Mouse (Mus musculus) neural tube, embryonic 11.5 days (tissue): ENCODE results near the gene Hemgn. TPM values are rescaled to one million over a fixed set of nuclear protein-coding genes. Genes with fewer than 3 reads are reported as not detected.

Experiments
- ATAC-seq: fragments of 200-750 bp; cut with Nextera tagmentation; 2 replicates; pipeline ENCODE4 v1.8.0; 2017; ENCODE audit warnings: moderate number of reproducible peaks, mild to moderate bottlenecking, moderate TSS enrichment, moderate library complexity; ENCODE audit not compliant: insufficient read depth, low FRiP score, low TSS enrichment
- DNase-seq: peaks from one replicate; pipeline ENCODE4 v3.0.0-alpha.2; 2015; ENCODE audit warnings: low spot score
- H3K27ac ChIP-seq: fragments of 300-500 bp; sonication (generic); 2 replicates; pipeline ENCODE4 v1.5.1; 2014; ENCODE audit warnings: low read depth, mild to moderate bottlenecking, low read length
- H3K27me3 ChIP-seq: fragments of 300-500 bp; sonication (generic); 2 replicates; pipeline ENCODE4 v1.6.1; 2014; ENCODE audit warnings: mild to moderate bottlenecking, low read length, mixed read lengths; ENCODE audit not compliant: control insufficient read depth, insufficient read depth
- H3K36me3 ChIP-seq: fragments of 300-500 bp; sonication (generic); 2 replicates; pipeline ENCODE4 v1.6.1; 2014; ENCODE audit warnings: mild to moderate bottlenecking, low read length, moderate library complexity, mixed read lengths; ENCODE audit not compliant: control insufficient read depth, insufficient read depth
- H3K4me1 ChIP-seq: fragments of 300-500 bp; sonication (generic); 2 replicates; pipeline ENCODE4 v1.6.1; 2014; ENCODE audit warnings: low read length, mixed read lengths; ENCODE audit not compliant: control insufficient read depth, insufficient read depth
- H3K4me2 ChIP-seq: fragments of 300-500 bp; sonication (generic); 2 replicates; pipeline ENCODE4 v1.6.1; 2014; ENCODE audit warnings: low read depth, mild to moderate bottlenecking, moderate library complexity
- H3K4me3 ChIP-seq: fragments of 300-500 bp; sonication (generic); 2 replicates; pipeline ENCODE4 v1.5.1; 2014; ENCODE audit warnings: low read depth, low read length
- H3K9ac ChIP-seq: fragments of 300-500 bp; sonication (generic); 2 replicates; pipeline ENCODE4 v1.6.1; 2014; ENCODE audit warnings: mild to moderate bottlenecking, low read length
- H3K9me3 ChIP-seq: fragments of 300-500 bp; sonication (generic); 2 replicates; pipeline ENCODE4 v1.6.1; 2016; ENCODE audit warnings: low read length; ENCODE audit not compliant: control insufficient read depth
- WGBS: fragments of 180-500 bp; shearing (Covaris S2); extraction: QIAGEN DNeasy Blood & Tissue Kit; methylation state at CpG from one replicate; pipeline ENCODE4 v1.1.7; 2014; 5-methylcytosine and 5-hydroxymethylcytosine counted together
- polyA plus RNA-seq: library from polyadenylated mRNA; unstranded; fragments of >200 nt; fragmentation: Nextera tagmentation; extraction: Ambion mirVana; gene quantifications from 2 replicates; pipeline ENCODE4 v1.2.1, GENCODE M21; 2014

Gene Hemgn
- polyA plus RNA-seq = 15.8 and 15.9 TPM in 2 replicates

DNA sequence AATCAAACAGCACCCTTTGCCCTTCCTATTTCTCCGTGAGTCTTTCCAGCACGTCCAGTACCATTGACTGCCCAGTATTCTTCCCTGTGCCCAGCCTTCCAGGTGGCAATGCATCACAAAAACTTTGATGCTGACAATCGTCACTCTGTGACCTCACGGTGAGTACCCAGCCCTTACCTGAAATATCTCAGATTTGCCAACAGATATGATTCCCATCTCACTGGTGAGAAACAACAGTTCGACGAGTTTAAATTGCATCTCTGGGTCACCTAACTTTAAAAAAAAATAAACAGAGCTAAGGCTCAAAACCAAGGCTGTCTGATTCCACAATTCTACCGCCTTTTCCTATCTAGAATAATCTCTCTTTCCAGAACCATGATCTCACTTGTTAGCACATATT, at the start of gene Hemgn:
Gene Hemgn (minus strand): TSS at position 101 of the 400 bp plus-strand sequence.
- whole genome bisulfite sequencing = 78% methylated on average over 7 of the region's 7 CpGs
- Histone ChIP-seq H3K9me3 (no peaks in the 10 kb centered on the region), H3K4me3 (no peak within 1 kb of the TSS), H3K27ac (no peak within 1 kb of the TSS), H3K36me3 (no peaks in the 10 kb centered on the region), H3K27me3 (no peaks in the 10 kb centered on the region), H3K4me2 (no peak within 1 kb of the TSS), H3K9ac (no peak within 1 kb of the TSS), H3K4me1 (no peaks in the 10 kb centered on the region)
- no peak for DNase-seq
- ATAC-seq = no peak

DNA sequence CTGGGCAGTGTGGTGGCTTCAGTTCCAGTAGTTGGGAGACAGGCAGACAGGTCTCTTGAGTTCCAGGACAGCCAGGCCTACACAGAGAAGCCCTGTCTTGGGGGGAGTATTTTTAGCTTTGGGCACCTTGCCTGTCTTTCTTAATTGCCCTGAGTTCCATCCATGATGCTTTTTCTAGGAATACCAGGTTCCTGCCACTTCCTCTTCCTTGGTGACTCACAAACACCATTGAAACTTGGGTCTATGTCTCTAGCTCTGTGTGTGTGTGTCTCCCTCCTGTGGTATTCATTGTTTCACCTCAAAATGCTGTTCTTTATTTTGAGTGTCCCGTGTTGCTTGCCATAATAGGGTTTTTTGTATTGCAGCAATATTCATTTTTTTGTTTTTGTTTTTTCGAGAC, 45.1 kb upstream of the Hemgn start:
- H3K4me3 ChIP-seq = no peak overlapping the region
- no peak overlapping the region for H3K27ac ChIP-seq
- no peak overlapping the region for H3K4me2 ChIP-seq
- ATAC-seq (no peak), DNase-seq (no peak)
- H3K4me1 ChIP-seq = peaks cover 5% of the 10 kb centered on the region; the same call in 1 of the 2 replicates
- H3K9me3 ChIP-seq = no peaks in the 10 kb centered on the region
- WGBS = 87% methylated on average over 2 of the region's 2 CpGs
- H3K27me3 ChIP-seq = no peaks in the 10 kb centered on the region
- peaks cover 6% of the 10 kb centered on the region for H3K36me3 ChIP-seq
- H3K9ac ChIP-seq = no peak overlapping the region

DNA sequence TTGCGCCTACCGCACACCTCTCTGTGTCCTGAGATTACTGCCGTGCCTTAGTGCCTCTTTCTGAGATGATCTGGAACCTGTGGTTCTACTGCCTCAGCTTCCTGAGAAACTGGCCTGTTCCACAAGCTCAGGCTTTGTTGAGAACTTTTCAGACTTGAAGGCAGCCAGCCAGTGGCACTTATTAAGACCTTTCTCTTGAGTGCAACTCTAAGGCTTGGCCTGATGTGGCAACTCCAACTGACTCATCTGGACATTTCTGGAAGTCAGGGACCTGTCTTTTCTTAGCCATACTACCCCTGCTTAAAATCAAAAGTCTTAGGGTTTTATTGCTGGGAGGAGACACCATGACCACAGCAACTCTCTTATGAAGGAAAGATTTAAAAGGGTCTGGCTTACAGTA, 43.9 kb upstream of the Hemgn start:
- Histone ChIP-seq H3K4me2 (no peak overlapping the region), H3K27me3 (no peaks in the 10 kb centered on the region), H3K9ac (no peak overlapping the region), H3K4me3 (no peak overlapping the region), H3K4me1 (peaks cover 11% of the 10 kb centered on the region; the same call in 1 of the 2 replicates), H3K9me3 (no peaks in the 10 kb centered on the region), H3K36me3 (peaks cover 3% of the 10 kb centered on the region), H3K27ac (no peak overlapping the region)
- DNase-seq (no peak), ATAC-seq (no peak)
- WGBS = 96% methylated on average over 3 of the region's 3 CpGs

- 94% methylated on average over 4 of the region's 4 CpGs for WGBS
- no peaks in the 10 kb centered on the region for H3K9me3 ChIP-seq
- H3K27me3 ChIP-seq = no peaks in the 10 kb centered on the region
- peaks cover 11% of the 10 kb centered on the region; the same call in 1 of the 2 replicates for H3K4me1 ChIP-seq
- ATAC-seq (no peak), DNase-seq (no peak)
- peaks cover 3% of the 10 kb centered on the region for H3K36me3 ChIP-seq
- H3K4me2 ChIP-seq = no peak overlapping the region
- H3K9ac ChIP-seq = no peak overlapping the region
- no peak overlapping the region for H3K4me3 ChIP-seq
- no peak overlapping the region for H3K27ac ChIP-seq
These were observed 43.5 kb upstream of the Hemgn start for GRCm38 (mm10) chr4:46456762-46457161.

- DNase-seq = no peak
- Histone ChIP-seq H3K4me1 (peaks cover 14% of the 10 kb centered on the region), H3K4me2 (no peak overlapping the region)
These were observed 41.0 kb upstream of the Hemgn start for GRCm38 (mm10) chr4:46454097-46454864.

GRCm38 (mm10) chr4:46452855-46453719, 39.8 kb upstream of the Hemgn start:
- peak; percentile 25 for DNase-seq
- H3K27me3 ChIP-seq = no peaks in the 10 kb centered on the region
- no peaks in the 10 kb centered on the region for H3K36me3 ChIP-seq
- H3K9ac ChIP-seq = peak overlapping the region; percentile 99
- 37% methylated on average over 13 of the region's 13 CpGs for WGBS
- ATAC-seq = no peak
- peak overlapping the region; percentile 80 for H3K4me2 ChIP-seq
- H3K4me1 ChIP-seq = peaks cover 18% of the 10 kb centered on the region
- peak overlapping the region; percentile 92 for H3K4me3 ChIP-seq
- no peaks in the 10 kb centered on the region for H3K9me3 ChIP-seq
- 0 out of 2 replicates have a peak overlapping the region, but pooled peaks have one; percentile 98 for H3K27ac ChIP-seq

More at GRCm38 (mm10) chr4:46454097-46454864, 41.0 kb upstream of the Hemgn start:
- WGBS = 85% methylated on average over 5 of the region's 5 CpGs
- Histone ChIP-seq H3K4me3 (no peak overlapping the region), H3K27ac (0 out of 2 replicates have a peak overlapping the region, but pooled peaks have one; percentile 20), H3K9me3 (no peaks in the 10 kb centered on the region), H3K27me3 (no peaks in the 10 kb centered on the region), H3K36me3 (no peaks in the 10 kb centered on the region), H3K9ac (peak overlapping the region; percentile 10; the same call in 1 of the 2 replicates)
- no peak for ATAC-seq

DNA sequence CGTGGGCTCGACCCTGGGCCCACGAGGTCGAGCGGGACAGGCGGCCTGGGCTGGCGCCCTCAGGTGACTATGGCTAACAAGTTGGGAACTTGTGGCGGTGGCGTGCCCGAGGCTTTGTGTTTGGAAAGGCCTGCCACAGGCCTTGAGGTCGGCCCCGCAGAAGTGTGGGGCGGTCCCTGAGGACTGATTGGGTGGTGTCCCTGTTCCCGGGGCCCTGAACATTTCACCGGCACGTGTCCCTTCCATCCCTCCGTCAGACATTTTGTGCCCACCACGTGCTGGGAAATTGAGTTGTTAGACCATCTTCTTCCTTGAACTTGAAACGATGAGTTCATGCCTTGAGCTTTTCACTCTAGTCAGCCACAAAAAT, 39.2 kb upstream of the Hemgn start:
- H3K36me3 ChIP-seq = no peaks in the 10 kb centered on the region
- H3K9ac ChIP-seq = peak overlapping the region; percentile 99
- DNase-seq = peak; percentile 75
- WGBS = 0% methylated on average over 19 of the region's 19 CpGs
- H3K4me1 ChIP-seq = peaks cover 18% of the 10 kb centered on the region
- H3K4me2 ChIP-seq = peak overlapping the region; percentile 80
- H3K27ac ChIP-seq = peak overlapping the region; percentile 98
- no peaks in the 10 kb centered on the region for H3K27me3 ChIP-seq
- H3K4me3 ChIP-seq = peak overlapping the region; percentile 92
- ATAC-seq = peak; percentile 9; the same call in 1 of the 2 replicates
- H3K9me3 ChIP-seq = no peaks in the 10 kb centered on the region

DNA sequence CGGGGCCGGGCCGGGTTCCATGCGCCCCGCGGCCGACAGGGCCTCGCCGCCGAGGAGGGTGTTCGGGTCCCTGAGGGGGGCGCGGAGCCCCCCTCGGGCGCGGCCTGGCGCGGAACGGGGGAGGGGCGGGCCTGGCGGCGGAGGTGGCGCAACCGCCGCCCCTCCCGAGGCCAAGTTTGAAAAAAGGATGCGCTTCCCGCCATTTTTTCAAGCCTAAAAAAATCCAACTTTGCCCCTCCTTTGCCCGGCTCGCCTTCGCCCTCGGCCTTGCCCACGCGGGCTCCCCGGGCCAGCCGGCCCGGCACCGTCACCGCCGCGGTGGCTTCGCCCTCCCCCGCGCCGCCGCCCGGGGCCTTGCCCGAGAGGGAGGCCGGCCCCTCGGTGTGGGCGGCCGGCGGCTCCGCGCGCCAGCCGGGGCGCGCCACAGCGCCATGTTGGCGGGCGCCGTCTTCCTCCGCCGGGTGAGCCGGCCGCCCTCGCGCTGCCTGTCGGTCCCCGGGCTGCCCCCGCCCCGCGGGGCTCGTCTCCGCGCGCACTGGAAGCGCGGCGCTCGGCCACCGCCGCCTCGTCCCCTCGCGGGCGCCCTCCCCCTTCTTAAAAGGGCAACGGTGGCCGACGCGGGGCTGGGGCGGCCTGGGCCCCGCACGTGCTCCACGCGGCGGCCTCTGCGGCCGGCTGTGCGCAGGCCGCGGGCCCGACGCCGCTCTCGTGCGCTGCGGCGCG, 38.6 kb upstream of the Hemgn start:
- ATAC-seq (peak; percentile 43; the same call in 1 of the 2 replicates), DNase-seq (peak; percentile 83)
- H3K4me2 ChIP-seq = peak overlapping the region; percentile 80
- H3K27ac ChIP-seq = peak overlapping the region; percentile 98
- under 1% methylated on average over 69 of the region's 111 CpGs for WGBS
- H3K4me1 ChIP-seq = peaks cover 18% of the 10 kb centered on the region
- H3K9ac ChIP-seq = peak overlapping the region; percentile 99
- no peaks in the 10 kb centered on the region for H3K27me3 ChIP-seq
- peak overlapping the region; percentile 92 for H3K4me3 ChIP-seq
- H3K9me3 ChIP-seq = no peaks in the 10 kb centered on the region
- H3K36me3 ChIP-seq = no peaks in the 10 kb centered on the region
